Mouse (Mus musculus) ovary, postnatal 14 days (tissue): ENCODE measurements around the gene Efna4.

Experiments used
- DNase-seq: peaks from one replicate; pipeline ENCODE4 v3.0.0; 2022; ENCODE audit warnings: low spot score

Efna4 gene

GRCm38 (mm10) chr3:89330346-89330745 is 7.5 kb downstream of the Efna4 start:
- DNase-seq: no peak

GRCm38 (mm10) chr3:89328623-89329022 is 9.2 kb downstream of the Efna4 start:
- no peak for DNase-seq

- no peak for DNase-seq
These were observed 10.4 kb downstream of the Efna4 start for GRCm38 (mm10) chr3:89327371-89327870.

GRCm38 (mm10) chr3:89325882-89326281 is 11.9 kb downstream of the Efna4 start:
- no peak for DNase-seq

- DNase-seq: peak; percentile 59
These were observed 15.2 kb downstream of the Efna4 start, which contains the start of gene Efna3 for GRCm38 (mm10) chr3:89322514-89323165. Gene Efna3 (minus strand): TSS chr3:89322965.

- no peak for DNase-seq
These were observed 15.7 kb downstream of the Efna4 start for GRCm38 (mm10) chr3:89322131-89322500.

GRCm38 (mm10) chr3:89321183-89322130 is 16.4 kb downstream of the Efna4 start:
- no peak for DNase-seq

GRCm38 (mm10) chr3:89320581-89321182 is 17.1 kb downstream of the Efna4 start:
- DNase-seq: no peak

- no peak for DNase-seq
These were observed 18.1 kb downstream of the Efna4 start for GRCm38 (mm10) chr3:89319591-89320350.

- no peak for DNase-seq
These were observed 18.7 kb downstream of the Efna4 start for GRCm38 (mm10) chr3:89318971-89319590.

GRCm38 (mm10) chr3:89318316-89318715 is 19.5 kb downstream of the Efna4 start:
- no peak for DNase-seq

- DNase-seq: no peak
These were observed 20.6 kb downstream of the Efna4 start for GRCm38 (mm10) chr3:89317246-89317645.

- DNase-seq: peak; percentile 85
These were observed 21.0 kb downstream of the Efna4 start for GRCm38 (mm10) chr3:89316833-89317232.

GRCm38 (mm10) chr3:89315930-89316831 is 21.6 kb downstream of the Efna4 start:
- no peak for DNase-seq

GRCm38 (mm10) chr3:89315195-89315929 is 22.5 kb downstream of the Efna4 start:
- DNase-seq: peak; percentile 83

GRCm38 (mm10) chr3:89314791-89315190 is 23.0 kb downstream of the Efna4 start:
- DNase-seq: no peak

- DNase-seq: no peak
These were observed 23.5 kb downstream of the Efna4 start for GRCm38 (mm10) chr3:89314340-89314739.

GRCm38 (mm10) chr3:89308089-89308488 is 29.7 kb downstream of the Efna4 start:
- DNase-seq: peak; percentile 63

- DNase-seq: no peak
These were observed 32.1 kb downstream of the Efna4 start for GRCm38 (mm10) chr3:89305551-89306325.
